Mouse (Mus musculus): ENCODE data around the gene Rnf182.

The Rnf182 gene

DNA sequence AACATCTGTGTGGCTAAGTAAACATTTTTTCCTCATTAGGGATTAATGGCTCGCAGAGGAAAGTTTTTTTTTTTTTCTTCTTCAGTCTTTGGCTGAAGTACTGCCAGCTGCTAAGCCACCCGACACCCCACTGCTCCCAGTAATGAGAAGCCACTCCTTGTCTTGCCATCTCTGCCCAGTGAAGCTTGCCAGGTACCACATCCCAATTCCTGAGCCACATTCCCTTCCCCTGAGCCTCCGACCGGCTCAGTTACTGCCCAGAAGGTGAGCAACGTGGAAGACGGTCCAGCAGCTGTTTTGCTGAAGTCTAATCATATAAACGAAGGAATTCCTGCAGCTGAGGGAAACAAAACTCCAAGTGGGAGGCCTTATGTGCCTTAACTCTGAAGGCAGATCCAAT, 88.0 kb downstream of the Rnf182 start:
- DNase-seq (ENCODE audit: low spot score), result no peak

DNA sequence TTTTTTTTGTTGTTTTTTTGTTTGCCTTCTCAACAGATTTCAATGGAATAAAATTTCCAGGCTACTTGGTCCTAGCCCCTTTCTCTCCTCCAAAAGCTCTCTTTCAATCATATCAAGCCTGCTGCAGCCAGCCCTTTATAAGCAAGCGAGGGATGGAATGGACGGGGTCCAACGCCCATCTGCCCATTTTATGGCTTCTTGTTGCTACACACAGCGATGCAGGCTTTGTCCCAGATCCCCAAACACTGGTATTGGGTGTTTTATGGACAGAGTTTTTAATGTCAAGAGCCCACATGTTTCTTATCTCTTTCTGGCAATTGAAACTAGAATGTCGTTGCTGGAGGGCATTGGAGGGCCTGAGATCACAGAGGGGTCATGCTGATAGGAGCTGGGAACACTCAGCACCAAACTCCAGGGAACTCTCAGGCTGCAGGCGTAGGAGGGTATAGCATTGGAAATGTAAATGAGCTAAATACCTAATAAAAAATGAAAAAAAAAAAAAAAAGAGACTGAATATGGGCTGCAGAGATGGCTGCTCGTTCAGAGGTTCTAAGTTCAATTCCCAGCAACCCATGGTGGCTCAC, 89.1 kb downstream of the Rnf182 start:
- DNase-seq (ENCODE audit: low spot score), result no peak

DNA sequence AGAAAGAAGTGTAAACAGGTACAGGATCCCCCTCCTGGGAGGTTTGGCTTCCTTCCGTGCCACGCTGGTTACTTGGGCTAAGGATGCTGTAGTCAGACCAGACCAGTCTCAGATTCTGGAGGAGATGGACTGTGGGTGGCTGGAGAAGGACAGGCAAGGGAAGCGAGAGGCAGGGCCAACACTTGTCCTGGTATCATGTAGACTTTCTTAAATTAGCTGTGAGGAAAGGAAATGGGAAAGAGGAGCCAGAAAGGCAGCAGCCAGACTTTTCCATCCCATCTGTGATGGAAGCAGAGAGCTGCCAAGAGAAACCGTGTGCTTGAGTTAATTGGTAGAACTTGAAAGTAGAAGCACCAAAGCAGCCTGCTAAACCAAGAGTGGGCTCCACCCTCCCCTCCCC, 90.9 kb downstream of the Rnf182 start:
- no peak for DNase-seq (ENCODE audit: low spot score)

DNA sequence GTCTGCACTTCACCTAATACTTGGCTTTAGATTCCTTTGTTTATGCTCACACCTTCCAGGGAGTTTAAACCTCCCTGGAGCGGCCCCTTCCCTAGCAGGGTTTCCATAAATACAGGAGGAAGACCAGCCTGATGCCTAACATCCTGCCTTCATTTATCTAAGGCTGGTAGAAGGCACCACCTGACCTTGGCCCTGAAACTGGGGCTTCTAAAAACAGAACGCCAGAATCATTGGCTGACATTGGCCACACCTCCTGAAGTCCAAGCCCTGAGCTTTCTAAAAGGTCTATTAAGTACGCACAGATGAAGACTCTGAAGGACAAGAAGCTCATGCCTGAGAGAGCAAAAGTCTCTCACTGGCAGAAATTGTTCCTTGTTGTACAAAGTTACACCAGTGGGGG, 94.0 kb downstream of the Rnf182 start:
- DNase-seq (ENCODE audit: low spot score), result no peak

DNA sequence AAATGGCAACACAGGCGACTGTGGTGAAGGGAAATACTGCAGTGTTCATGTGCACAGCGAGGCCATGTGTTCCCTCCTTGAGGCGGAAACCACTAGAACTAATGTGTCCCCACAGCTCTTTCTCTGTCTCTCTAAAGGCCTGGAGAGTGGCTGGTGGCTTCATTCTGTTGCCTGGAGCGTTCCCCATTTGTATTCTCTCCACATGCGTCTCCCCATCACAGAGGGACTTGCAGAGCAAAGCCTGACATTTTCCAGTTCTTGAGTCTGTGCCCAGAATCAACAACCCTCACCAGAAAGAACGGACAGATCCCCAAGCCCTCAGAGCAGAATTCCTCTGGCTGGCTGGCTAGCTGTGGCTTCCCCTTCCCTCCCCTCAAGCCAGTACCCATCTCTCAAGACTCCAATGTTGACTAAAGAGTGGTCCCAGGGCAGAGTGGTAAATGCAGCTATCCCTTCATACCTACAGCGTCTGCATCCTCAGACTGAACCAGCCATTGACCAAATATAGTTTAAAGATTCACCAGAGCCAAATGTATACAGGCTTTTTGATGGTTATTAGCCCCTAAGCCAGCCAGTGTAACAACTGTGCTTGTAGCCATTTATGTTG, 96.3 kb downstream of the Rnf182 start:
- DNase-seq (ENCODE audit: low spot score), result peak; percentile 34

DNA sequence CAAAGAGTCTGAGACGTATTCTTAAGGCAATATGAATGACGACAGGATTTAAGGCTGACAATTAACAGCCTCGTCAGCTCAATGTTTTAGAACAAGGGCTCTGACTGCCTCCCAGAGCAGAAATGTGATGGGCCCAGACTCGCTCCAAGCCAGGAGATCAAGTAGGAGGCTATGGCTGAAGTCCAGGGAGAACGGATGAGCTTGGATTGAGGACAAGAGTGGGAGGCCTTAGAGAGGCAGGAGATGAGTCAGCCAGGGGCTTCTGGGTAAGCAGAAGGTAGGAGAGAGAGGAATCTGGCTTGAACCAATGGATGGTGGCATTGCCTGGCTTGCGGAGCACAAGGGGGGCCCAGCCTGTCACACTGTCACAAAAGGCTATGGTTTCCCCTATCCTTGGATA, 99.2 kb downstream of the Rnf182 start:
- no peak for DNase-seq (ENCODE audit: low spot score)

DNA sequence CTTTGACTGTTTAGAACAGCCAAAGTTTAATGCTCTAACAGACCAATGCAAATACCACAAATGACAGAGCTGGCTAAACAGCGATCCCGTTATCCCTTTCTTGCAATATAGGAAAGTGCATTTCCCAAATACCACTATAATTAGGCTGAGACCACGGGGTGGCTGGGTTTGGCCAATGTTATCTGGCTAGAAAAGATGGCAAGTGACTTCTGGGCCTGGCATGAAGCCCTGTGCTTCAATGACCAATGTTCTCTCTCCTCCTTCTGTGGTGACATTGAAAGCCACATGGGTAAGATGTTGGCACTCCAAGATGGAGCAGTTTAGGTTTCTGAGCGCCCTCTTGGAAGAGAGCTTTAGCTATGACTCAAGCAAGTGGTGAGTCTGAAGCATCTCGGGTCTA, 100.0 kb downstream of the Rnf182 start:
- DNase-seq (ENCODE audit: low spot score), result no peak

DNA sequence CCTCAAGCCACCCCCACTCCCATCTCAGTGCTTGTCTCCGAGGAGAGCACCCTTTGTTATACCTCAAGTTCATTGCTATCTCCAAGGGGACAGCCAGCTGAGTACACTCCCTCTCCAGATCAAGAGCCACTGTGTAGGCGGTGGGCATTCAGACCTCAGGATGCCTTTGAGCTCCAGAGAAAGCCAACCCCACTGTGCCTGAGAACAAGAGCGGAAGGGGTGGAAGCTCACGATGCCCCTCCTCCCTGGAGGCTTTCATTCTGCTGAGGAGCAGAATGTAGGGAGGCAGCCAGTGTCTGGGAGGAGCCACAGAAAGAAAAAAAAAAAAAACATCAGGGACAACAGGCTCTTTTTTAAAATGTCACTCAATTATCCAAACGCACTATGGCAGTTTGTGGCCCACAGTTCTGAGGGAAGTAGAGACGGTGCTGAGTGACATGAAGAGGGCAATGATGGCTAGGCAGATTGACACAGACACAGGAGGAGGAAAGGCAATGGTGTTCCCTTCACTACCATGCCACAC, 101.1 kb downstream of the Rnf182 start:
- DNase-seq (ENCODE audit: low spot score), result no peak

DNA sequence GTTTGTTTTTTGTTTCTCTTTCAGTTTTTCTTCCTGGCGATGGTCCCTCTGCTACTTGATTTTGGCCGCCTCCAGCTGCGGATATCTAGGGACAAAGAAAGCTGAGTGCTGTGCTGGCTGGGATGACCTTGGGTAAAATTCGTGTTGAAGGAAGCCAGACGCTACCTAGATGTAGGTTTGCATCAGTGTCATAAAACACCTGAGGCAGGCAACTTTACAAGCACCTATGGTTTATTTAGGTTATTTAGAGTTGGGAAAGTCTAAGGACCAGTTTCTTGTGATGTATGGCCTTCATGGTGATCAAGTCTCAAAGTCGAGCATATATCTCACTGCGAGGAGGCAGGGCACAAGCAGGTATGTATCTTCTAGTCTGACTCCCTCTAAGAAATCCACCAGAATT, 102.7 kb downstream of the Rnf182 start:
- DNase-seq (ENCODE audit: low spot score), result no peak

DNA sequence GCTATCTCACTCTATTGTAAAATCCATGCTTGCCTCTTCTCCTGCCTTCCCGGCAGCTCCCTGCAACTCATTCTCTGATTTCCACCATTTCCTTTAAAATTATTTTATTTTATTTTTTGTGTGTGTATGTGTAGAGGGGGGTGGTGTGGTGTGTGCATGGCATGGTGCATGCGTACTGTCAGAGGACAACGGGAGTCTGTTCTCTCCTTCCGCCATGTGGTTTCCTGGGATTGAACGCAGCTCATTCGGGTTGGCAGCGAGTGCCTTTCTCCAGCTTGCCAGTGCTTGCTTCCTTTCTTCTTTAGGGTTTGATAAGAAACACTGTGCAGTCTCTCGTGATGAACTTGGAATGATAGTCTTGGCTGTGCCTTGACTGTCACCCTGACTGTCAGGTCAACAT, 105.0 kb downstream of the Rnf182 start:
- DNase-seq (ENCODE audit: low spot score), result no peak
